Mouse (Mus musculus) forebrain, postnatal 0 days (tissue): Measurements from ENCODE around the gene Stim1. TPM values are rescaled to one million over a fixed set of nuclear protein-coding genes. Genes with fewer than 3 reads are reported as not detected.

Experiments
- ATAC-seq: fragments of 200-750 bp; cut with Nextera tagmentation; 2 replicates; pipeline ENCODE4 v1.8.0; 2017; ENCODE audit warnings: mild to moderate bottlenecking, moderate library complexity
- DNase-seq: peaks from one replicate; pipeline ENCODE4 v3.0.0-alpha.2; 2015
- H3K27ac ChIP-seq: fragments of 300-500 bp; sonication (generic); 2 replicates; pipeline ENCODE4 v1.5.1; 2014; ENCODE audit warnings: low read depth, mild to moderate bottlenecking, antibody characterized with exemption, low read length, moderate library complexity, mixed read lengths
- H3K27me3 ChIP-seq: fragments of 300-500 bp; sonication (generic); 2 replicates; pipeline ENCODE4 v1.6.1; 2014; ENCODE audit warnings: mild to moderate bottlenecking, low read length, mixed read lengths; ENCODE audit not compliant: insufficient read depth
- H3K36me3 ChIP-seq: fragments of 300-500 bp; sonication (generic); 2 replicates; pipeline ENCODE4 v1.6.1; 2014; ENCODE audit warnings: mild to moderate bottlenecking, moderate library complexity; ENCODE audit not compliant: insufficient read depth
- H3K4me1 ChIP-seq: fragments of 300-500 bp; sonication (generic); 2 replicates; pipeline ENCODE4 v1.6.1; 2014; ENCODE audit warnings: antibody characterized with exemption; ENCODE audit not compliant: insufficient read depth
- H3K4me2 ChIP-seq: fragments of 300-500 bp; sonication (generic); 2 replicates; pipeline ENCODE4 v1.6.1; 2014; ENCODE audit warnings: low read depth, mild to moderate bottlenecking, moderate library complexity
- H3K4me3 ChIP-seq: fragments of 300-500 bp; sonication (generic); 2 replicates; pipeline ENCODE4 v1.5.1; 2014; ENCODE audit warnings: low read depth, low read length, mixed read lengths
- H3K9ac ChIP-seq: fragments of 300-500 bp; sonication (generic); 2 replicates; pipeline ENCODE4 v1.6.1; 2014; ENCODE audit warnings: mild to moderate bottlenecking
- H3K9me3 ChIP-seq: fragments of 300-500 bp; sonication (generic); 2 replicates; pipeline ENCODE4 v1.6.1; 2016; ENCODE audit warnings: low read length
- CTCF ChIP-seq: sonication (generic); IDR thresholded peaks from 2 replicates; pipeline ENCODE4 v1.5.1; 2016; ENCODE audit warnings: antibody characterized with exemption, control low read depth, low read depth
- WGBS: fragments of 180-500 bp; shearing (Covaris S2); extraction: QIAGEN DNeasy Blood & Tissue Kit; methylation state at CpG from one replicate; pipeline ENCODE4 v1.1.7; 2014; 5-methylcytosine and 5-hydroxymethylcytosine counted together
- polyA plus RNA-seq: library from polyadenylated mRNA; unstranded; fragments of >200 nt; fragmentation: Nextera tagmentation; extraction: Ambion mirVana; gene quantifications from 2 replicates; pipeline ENCODE4 v1.2.1, GENCODE M21; 2015
- total RNA-seq: library from RNA; depleted of rRNA; stranded (reverse); fragments of >200 nt; gene quantifications from 2 replicates; pipeline ENCODE4 v1.2.3, GENCODE M21; 2014

The Stim1 gene
- total and polyA plus RNA-seq, 2 experiments from 2014 or later: 15.5 to 30.5 TPM

- WGBS: 93% methylated on average over 4 of the region's 4 CpGs
- no peak for DNase-seq
These were observed 39.4 kb upstream of the Stim1 start for GRCm38 (mm10) chr7:102228049-102228670.

GRCm38 (mm10) chr7:102229814-102230213, 37.8 kb upstream of the Stim1 start:
- Histone ChIP-seq H3K4me2 (no peak overlapping the region), H3K9ac (no peak overlapping the region), H3K27ac (no peak overlapping the region), H3K9me3 (no peaks in the 10 kb centered on the region), H3K4me3 (no peak overlapping the region), H3K36me3 (no peaks in the 10 kb centered on the region; the same call in 1 of the 2 replicates), H3K27me3 (no peaks in the 10 kb centered on the region), H3K4me1 (no peaks in the 10 kb centered on the region)
- no peak for ATAC-seq
- no peak for TF ChIP-seq CTCF
- no peak for DNase-seq
- WGBS: 87% methylated on average over 6 of the region's 6 CpGs

More at GRCm38 (mm10) chr7:102228049-102228670, 39.4 kb upstream of the Stim1 start:
- Histone ChIP-seq H3K27ac (no peak overlapping the region), H3K36me3 (no peaks in the 10 kb centered on the region; the same call in 1 of the 2 replicates), H3K4me1 (no peaks in the 10 kb centered on the region), H3K9ac (no peak overlapping the region), H3K9me3 (no peaks in the 10 kb centered on the region), H3K4me3 (no peak overlapping the region), H3K27me3 (no peaks in the 10 kb centered on the region), H3K4me2 (no peak overlapping the region)
- no peak for ATAC-seq
- no peak for TF ChIP-seq CTCF

GRCm38 (mm10) chr7:102233059-102233458, 34.5 kb upstream of the Stim1 start:
- Histone ChIP-seq H3K9ac (no peak overlapping the region), H3K27ac (no peak overlapping the region), H3K4me3 (no peak overlapping the region), H3K36me3 (peaks cover 20% of the 10 kb centered on the region), H3K27me3 (no peaks in the 10 kb centered on the region), H3K4me1 (no peaks in the 10 kb centered on the region), H3K9me3 (no peaks in the 10 kb centered on the region), H3K4me2 (no peak overlapping the region)
- ATAC-seq (no peak), DNase-seq (no peak)
- WGBS: 81% methylated on average over 4 of the region's 4 CpGs
- TF ChIP-seq CTCF: no peak

GRCm38 (mm10) chr7:102238686-102239286, 28.8 kb upstream of the Stim1 start:
- Histone ChIP-seq H3K4me2 (no peak overlapping the region), H3K27ac (no peak overlapping the region), H3K27me3 (no peaks in the 10 kb centered on the region), H3K4me1 (no peaks in the 10 kb centered on the region), H3K9me3 (no peaks in the 10 kb centered on the region), H3K9ac (no peak overlapping the region), H3K36me3 (peaks cover 33% of the 10 kb centered on the region), H3K4me3 (no peak overlapping the region)
- WGBS: 86% methylated on average over 8 of the region's 8 CpGs
- no peak for DNase-seq
- no peak for ATAC-seq
- no peak for TF ChIP-seq CTCF

GRCm38 (mm10) chr7:102239591-102239990, 28.0 kb upstream of the Stim1 start:
- no peak for ATAC-seq
- no peak for TF ChIP-seq CTCF
- WGBS: 95% methylated on average over 16 of the region's 16 CpGs

GRCm38 (mm10) chr7:102242371-102242770, 25.2 kb upstream of the Stim1 start:
- Histone ChIP-seq H3K9me3 (no peaks in the 10 kb centered on the region), H3K4me3 (no peak overlapping the region), H3K27me3 (no peaks in the 10 kb centered on the region), H3K36me3 (peaks cover 18% of the 10 kb centered on the region), H3K9ac (no peak overlapping the region), H3K4me1 (no peaks in the 10 kb centered on the region), H3K4me2 (no peak overlapping the region), H3K27ac (no peak overlapping the region)
- WGBS: 83% methylated on average over 5 of the region's 5 CpGs
- TF ChIP-seq CTCF: no peak
- ATAC-seq (no peak), DNase-seq (no peak)

More at GRCm38 (mm10) chr7:102239591-102239990, 28.0 kb upstream of the Stim1 start:
- Histone ChIP-seq H3K27me3 (no peaks in the 10 kb centered on the region), H3K9me3 (no peaks in the 10 kb centered on the region), H3K27ac (no peak overlapping the region), H3K9ac (no peak overlapping the region), H3K4me1 (no peaks in the 10 kb centered on the region), H3K4me2 (no peak overlapping the region), H3K4me3 (no peak overlapping the region), H3K36me3 (peaks cover 33% of the 10 kb centered on the region)
- DNase-seq: no peak

GRCm38 (mm10) chr7:102242917-102243316, 24.7 kb upstream of the Stim1 start:
- Histone ChIP-seq H3K27me3 (no peaks in the 10 kb centered on the region), H3K4me2 (no peak overlapping the region), H3K9me3 (no peaks in the 10 kb centered on the region), H3K9ac (no peak overlapping the region), H3K4me3 (no peak overlapping the region), H3K27ac (no peak overlapping the region), H3K36me3 (peaks cover 13% of the 10 kb centered on the region), H3K4me1 (no peaks in the 10 kb centered on the region)
- 87% methylated on average over 3 of the region's 3 CpGs for WGBS
- DNase-seq (no peak), ATAC-seq (no peak)
- no peak for TF ChIP-seq CTCF
